Mouse (Mus musculus): ENCODE data around the gene Tmem150c. TPM values are rescaled to one million over a fixed set of nuclear protein-coding genes. Genes with fewer than 3 reads are reported as not detected.
A peak's percentile ranks its signal among the peaks of the same experiment; 100 is the strongest.

Gene Tmem150c
- polyA plus RNA-seq, 1 experiment = not detected

DNA sequence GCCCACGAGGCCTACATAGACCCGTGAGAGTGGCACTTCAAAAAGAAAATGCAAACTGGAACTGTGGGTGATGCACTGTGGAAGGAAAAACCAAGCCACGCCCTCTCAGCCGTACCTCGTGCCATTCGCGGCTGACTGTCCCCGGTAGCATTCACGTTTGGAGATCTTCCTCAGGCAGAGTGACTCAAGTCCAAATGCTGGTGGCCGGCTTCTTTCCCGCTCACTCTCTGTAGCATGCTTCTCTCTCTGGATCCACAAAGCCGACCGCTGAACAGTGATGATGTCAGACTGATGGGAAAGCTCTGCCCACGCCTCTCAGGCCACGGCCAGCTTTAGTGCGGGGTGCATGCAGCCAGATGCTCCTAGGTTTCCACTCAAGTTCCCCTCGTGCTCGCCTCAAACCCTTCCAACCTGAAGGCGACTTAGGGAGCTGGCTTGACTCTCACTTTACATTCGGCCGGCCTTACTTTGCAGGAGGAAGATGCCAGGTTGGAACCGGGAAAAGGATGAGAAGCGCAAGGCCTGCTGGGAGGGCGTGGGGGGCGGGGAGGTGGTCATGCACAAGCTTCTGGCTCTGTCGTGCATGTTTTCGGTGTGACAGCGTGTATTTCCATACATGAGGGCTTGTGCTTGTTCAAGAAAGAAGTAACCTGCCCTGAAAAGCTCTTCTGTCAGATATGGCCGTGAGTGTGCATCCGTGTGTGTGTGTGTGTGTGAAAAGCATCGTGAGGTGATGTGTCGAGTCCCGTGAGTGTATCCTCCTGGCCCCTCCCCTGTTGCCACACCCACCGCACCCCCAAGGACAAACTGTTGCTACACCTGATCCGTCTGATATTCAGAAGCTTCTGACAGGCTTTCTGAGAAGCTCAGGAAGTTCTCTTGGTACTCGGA, 80.3 kb downstream of the Tmem150c start:
- TF ChIP-seq E2F4 (IDR thresholded peaks at IDR 0.05; ENCODE audit: insufficient read depth) (no peak), CEBPB (IDR thresholded peaks at IDR 0.05; ENCODE audit: insufficient read depth, poor library complexity, severe bottlenecking) (no peak)
- H3ac ChIP-seq (ENCODE audit: control insufficient read depth, insufficient read length) = no peak overlapping the region
- H3K4me2 ChIP-seq (ENCODE audit: low read depth) = peak overlapping the region; percentile 12
- H3K4me3 ChIP-seq = no peak overlapping the region
- H3K36me3 ChIP-seq (ENCODE audit: control insufficient read depth, insufficient read depth) = no peaks in the 10 kb centered on the region
- peaks cover 5% of the 10 kb centered on the region for H3K27me3 ChIP-seq (ENCODE audit: control insufficient read depth, insufficient read depth, insufficient read length)
- no peaks in the 10 kb centered on the region for H3K79me2 ChIP-seq (ENCODE audit: control insufficient read depth, insufficient read depth)

DNA sequence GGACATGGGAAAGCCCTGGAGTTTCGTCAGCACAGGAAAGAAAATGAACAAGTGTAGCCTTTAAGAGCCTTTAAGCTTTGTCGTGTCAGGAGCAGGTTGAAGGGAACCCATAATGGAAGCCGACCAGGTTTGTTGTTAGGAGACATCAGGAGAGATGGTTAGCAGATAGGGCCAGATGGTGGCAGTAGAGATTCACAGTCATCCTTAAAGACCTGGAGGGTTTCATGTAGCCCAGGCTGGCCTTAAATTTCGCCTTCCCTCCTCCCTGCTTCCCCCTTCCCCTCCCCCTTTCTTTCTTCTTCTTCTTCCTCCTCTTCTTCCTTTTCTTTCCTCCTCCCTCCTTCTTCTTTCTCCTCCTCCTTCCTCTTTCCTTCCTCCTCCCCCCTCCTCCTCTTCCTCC, 85.0 kb downstream of the Tmem150c start:
- Histone ChIP-seq H3K4me3 (no peak overlapping the region), H3K36me3 (ENCODE audit: control insufficient read depth, insufficient read depth) (no peaks in the 10 kb centered on the region), H3K27me3 (ENCODE audit: control insufficient read depth, insufficient read depth, insufficient read length) (no peaks in the 10 kb centered on the region), H3ac (ENCODE audit: control insufficient read depth, insufficient read length) (no peak overlapping the region), H3K79me2 (ENCODE audit: control insufficient read depth, insufficient read depth) (no peaks in the 10 kb centered on the region), H3K4me2 (ENCODE audit: low read depth) (no peak overlapping the region)
- TF ChIP-seq MYOD1 (IDR thresholded peaks at IDR 0.05; ENCODE audit: control insufficient read depth in 1 of 3, insufficient read length in 2 of 3, low read depth in 2 of 3) = no peak
- no peak for TF ChIP-seq SRF (IDR thresholded peaks at IDR 0.05; ENCODE audit: control insufficient read depth, insufficient read length, low read depth)
- TF ChIP-seq USF1 (IDR thresholded peaks at IDR 0.05; ENCODE audit: low read depth) = no peak
- no peak for TF ChIP-seq CEBPB (IDR thresholded peaks at IDR 0.05; ENCODE audit: insufficient read depth, poor library complexity, severe bottlenecking)
- no peak for TF ChIP-seq MAX (IDR thresholded peaks at IDR 0.05; ENCODE audit: low read depth)
- no peak for TF ChIP-seq POLR2AphosphoS2 (IDR thresholded peaks at IDR 0.05; ENCODE audit: insufficient read length, low read depth)
- TF ChIP-seq TCF12 (IDR thresholded peaks at IDR 0.05; ENCODE audit: insufficient read depth, poor library complexity, severe bottlenecking) = no peak
- TF ChIP-seq MYOG (IDR thresholded peaks at IDR 0.05; ENCODE audit: control insufficient read depth in 1 of 3, insufficient read depth in 1 of 3, insufficient read length in 2 of 3, low read depth in 2 of 3) = no peak
- TF ChIP-seq POLR2A (IDR thresholded peaks at IDR 0.05; ENCODE audit: insufficient read length, low read depth) = no peak
- no peak for TF ChIP-seq E2F4 (IDR thresholded peaks at IDR 0.05; ENCODE audit: insufficient read depth)
- TF ChIP-seq REST (IDR thresholded peaks at IDR 0.05; ENCODE audit: insufficient read depth, insufficient read length) = no peak
- TF ChIP-seq TCF3 (IDR thresholded peaks at IDR 0.05; ENCODE audit: insufficient read length, low read depth) = no peak

DNA sequence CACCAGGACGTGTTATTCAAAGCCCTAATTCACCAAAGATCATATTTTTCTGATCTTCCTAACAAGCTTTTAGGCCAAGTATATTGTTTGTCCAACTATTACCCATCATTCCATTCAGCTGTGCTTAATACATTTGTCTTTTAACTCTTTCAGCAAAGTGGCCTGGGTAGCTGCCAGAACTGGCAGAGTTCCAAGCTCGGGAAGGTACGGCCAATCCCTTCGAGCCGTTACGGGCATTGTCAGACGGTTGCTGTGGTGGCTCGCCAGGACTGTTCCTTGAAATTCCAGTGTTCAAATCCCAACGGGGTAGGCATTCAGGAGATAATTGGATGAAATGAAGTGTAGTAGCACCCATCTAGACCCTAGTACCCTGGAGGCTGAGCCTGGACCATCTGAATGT, 87.1 kb downstream of the Tmem150c start:
- Histone ChIP-seq H3K4me2 (ENCODE audit: low read depth) (no peak overlapping the region), H3K4me3 (no peak overlapping the region), H3ac (ENCODE audit: control insufficient read depth, insufficient read length) (no peak overlapping the region), H3K27me3 (ENCODE audit: control insufficient read depth, insufficient read depth, insufficient read length) (no peaks in the 10 kb centered on the region), H3K36me3 (ENCODE audit: control insufficient read depth, insufficient read depth) (no peaks in the 10 kb centered on the region), H3K79me2 (ENCODE audit: control insufficient read depth, insufficient read depth) (no peaks in the 10 kb centered on the region)
- TF ChIP-seq TCF3 (IDR thresholded peaks at IDR 0.05; ENCODE audit: insufficient read length, low read depth) (no peak), MYOD1 (IDR thresholded peaks at IDR 0.05; ENCODE audit: control insufficient read depth in 1 of 3, insufficient read length in 2 of 3, low read depth in 2 of 3) (no peak), E2F4 (IDR thresholded peaks at IDR 0.05; ENCODE audit: insufficient read depth) (no peak), SRF (IDR thresholded peaks at IDR 0.05; ENCODE audit: control insufficient read depth, insufficient read length, low read depth) (no peak), MAX (IDR thresholded peaks at IDR 0.05; ENCODE audit: low read depth) (no peak), POLR2AphosphoS2 (IDR thresholded peaks at IDR 0.05; ENCODE audit: insufficient read length, low read depth) (no peak), MYOG (IDR thresholded peaks at IDR 0.05; ENCODE audit: control insufficient read depth in 1 of 3, insufficient read depth in 1 of 3, insufficient read length in 2 of 3, low read depth in 2 of 3) (no peak), USF1 (IDR thresholded peaks at IDR 0.05; ENCODE audit: low read depth) (no peak), REST (IDR thresholded peaks at IDR 0.05; ENCODE audit: insufficient read depth, insufficient read length) (no peak), CEBPB (IDR thresholded peaks at IDR 0.05; ENCODE audit: insufficient read depth, poor library complexity, severe bottlenecking) (no peak), TCF12 (IDR thresholded peaks at IDR 0.05; ENCODE audit: insufficient read depth, poor library complexity, severe bottlenecking) (no peak), POLR2A (IDR thresholded peaks at IDR 0.05; ENCODE audit: insufficient read length, low read depth) (no peak)

DNA sequence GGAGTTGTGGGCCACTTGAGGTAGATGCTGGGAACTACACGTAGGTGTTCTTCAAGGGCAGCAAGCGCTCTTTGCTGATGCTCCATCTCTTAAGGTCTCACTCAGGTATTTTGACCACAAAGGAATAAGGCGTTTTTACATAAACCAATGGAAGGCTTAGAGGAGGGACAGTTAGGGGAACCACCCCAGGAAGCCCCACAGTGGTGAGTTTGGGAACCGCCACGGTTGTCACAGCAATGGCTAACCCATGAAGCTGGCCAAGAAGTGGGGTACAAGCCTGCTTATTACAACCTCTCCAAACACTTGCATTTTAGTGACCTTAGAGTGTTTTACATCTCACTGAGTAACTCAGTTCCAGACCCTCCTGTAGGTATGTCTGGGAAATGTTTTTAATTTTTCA, 88.1 kb downstream of the Tmem150c start:
- no peaks in the 10 kb centered on the region for H3K36me3 ChIP-seq (ENCODE audit: control insufficient read depth, insufficient read depth)
- no peak overlapping the region for H3ac ChIP-seq (ENCODE audit: control insufficient read depth, insufficient read length)

More for the DNA sequence above, 88.1 kb downstream of the Tmem150c start:
- H3K79me2 ChIP-seq (ENCODE audit: control insufficient read depth, insufficient read depth) = no peaks in the 10 kb centered on the region
- H3K4me2 ChIP-seq (ENCODE audit: low read depth) = no peak overlapping the region
- no peak overlapping the region for H3K4me3 ChIP-seq
- H3K27me3 ChIP-seq (ENCODE audit: control insufficient read depth, insufficient read depth, insufficient read length) = no peaks in the 10 kb centered on the region
- TF ChIP-seq SRF (IDR thresholded peaks at IDR 0.05; ENCODE audit: control insufficient read depth, insufficient read length, low read depth) (no peak), MAX (IDR thresholded peaks at IDR 0.05; ENCODE audit: low read depth) (no peak), CEBPB (IDR thresholded peaks at IDR 0.05; ENCODE audit: insufficient read depth, poor library complexity, severe bottlenecking) (no peak), USF1 (IDR thresholded peaks at IDR 0.05; ENCODE audit: low read depth) (no peak), POLR2AphosphoS2 (IDR thresholded peaks at IDR 0.05; ENCODE audit: insufficient read length, low read depth) (no peak), MYOD1 (IDR thresholded peaks at IDR 0.05; ENCODE audit: control insufficient read depth in 1 of 3, insufficient read length in 2 of 3, low read depth in 2 of 3) (no peak), TCF3 (IDR thresholded peaks at IDR 0.05; ENCODE audit: insufficient read length, low read depth) (no peak), POLR2A (IDR thresholded peaks at IDR 0.05; ENCODE audit: insufficient read length, low read depth) (no peak), REST (IDR thresholded peaks at IDR 0.05; ENCODE audit: insufficient read depth, insufficient read length) (no peak), E2F4 (IDR thresholded peaks at IDR 0.05; ENCODE audit: insufficient read depth) (no peak), MYOG (IDR thresholded peaks at IDR 0.05; ENCODE audit: control insufficient read depth in 1 of 3, insufficient read depth in 1 of 3, insufficient read length in 2 of 3, low read depth in 2 of 3) (no peak), TCF12 (IDR thresholded peaks at IDR 0.05; ENCODE audit: insufficient read depth, poor library complexity, severe bottlenecking) (no peak)

Measured in myocyte (in vitro differentiated cells).